Mouse (Mus musculus) right cerebral cortex, postnatal 25 days (tissue): Measurements from ENCODE around the gene Pgs1.
A peak's percentile ranks its signal among the peaks of the same experiment; 100 is the strongest.

Source experiments
- DNase-seq: peaks from one replicate; pipeline ENCODE4 v3.0.0; 2022

The Pgs1 gene

GRCm38 (mm10) chr11:117986126-117987031 is at the start of gene Pgs1:
TSS of gene Pgs1 (plus strand) at chr11:117986292.
- DNase-seq = peak; percentile 92

- DNase-seq = no peak
These were observed 46.9 kb upstream of the Pgs1 start for GRCm38 (mm10) chr11:117939004-117939730.

- DNase-seq = peak; percentile 56
These were observed 46.3 kb upstream of the Pgs1 start for GRCm38 (mm10) chr11:117939741-117940285.

GRCm38 (mm10) chr11:117940881-117941280 is 45.2 kb upstream of the Pgs1 start:
- no peak for DNase-seq

GRCm38 (mm10) chr11:117941325-117941834 is 44.7 kb upstream of the Pgs1 start:
- no peak for DNase-seq

- no peak for DNase-seq
These were observed 44.2 kb upstream of the Pgs1 start for GRCm38 (mm10) chr11:117941848-117942247.

GRCm38 (mm10) chr11:117946195-117946979 is 39.7 kb upstream of the Pgs1 start:
- no peak for DNase-seq

GRCm38 (mm10) chr11:117946996-117947419 is 39.1 kb upstream of the Pgs1 start:
- no peak for DNase-seq

- DNase-seq = no peak
These were observed 36.5 kb upstream of the Pgs1 start for GRCm38 (mm10) chr11:117949392-117950091.

- DNase-seq = no peak
These were observed 34.7 kb upstream of the Pgs1 start for GRCm38 (mm10) chr11:117951391-117951790.

GRCm38 (mm10) chr11:117952174-117952933 is 33.7 kb upstream of the Pgs1 start:
- DNase-seq = no peak

- DNase-seq = no peak
These were observed 32.0 kb upstream of the Pgs1 start for GRCm38 (mm10) chr11:117954094-117954493.

- DNase-seq = no peak
These were observed 31.3 kb upstream of the Pgs1 start for GRCm38 (mm10) chr11:117954819-117955218.

GRCm38 (mm10) chr11:117955621-117956020 is 30.5 kb upstream of the Pgs1 start:
- no peak for DNase-seq

- no peak for DNase-seq
These were observed 27.9 kb upstream of the Pgs1 start for GRCm38 (mm10) chr11:117958197-117958596.

- DNase-seq = no peak
These were observed 26.9 kb upstream of the Pgs1 start for GRCm38 (mm10) chr11:117959166-117959565.

- DNase-seq = peak; percentile 21
These were observed 26.2 kb upstream of the Pgs1 start for GRCm38 (mm10) chr11:117959741-117960381.

- no peak for DNase-seq
These were observed 25.5 kb upstream of the Pgs1 start for GRCm38 (mm10) chr11:117960601-117961000.

- peak; percentile 17 for DNase-seq
These were observed 23.6 kb upstream of the Pgs1 start for GRCm38 (mm10) chr11:117962228-117963067.
